Mouse (Mus musculus) embryonic fibroblast, embryonic 13.5 days (primary cell): ENCODE data around the gene Zbtb48. TPM values are rescaled to one million over a fixed set of nuclear protein-coding genes. Genes with fewer than 3 reads are reported as not detected.

ENCODE experiments used
- H3K27ac ChIP-seq: 2 replicates; pipeline ENCODE4 v1.5.1; 2012; ENCODE audit warnings: low read length, control low read depth, inconsistent platforms; ENCODE audit not compliant: insufficient read depth
- H3K4me1 ChIP-seq: 2 replicates; pipeline ENCODE4 v1.6.1; 2011; ENCODE audit warnings: low read length; ENCODE audit not compliant: control insufficient read depth, insufficient read depth
- H3K4me3 ChIP-seq: 2 replicates; pipeline ENCODE4 v1.5.1; 2011; ENCODE audit warnings: mild to moderate bottlenecking, control low read depth, low read length; ENCODE audit not compliant: insufficient read depth
- CTCF ChIP-seq: IDR thresholded peaks from 2 replicates; pipeline ENCODE4 v1.5.1; 2011; ENCODE audit warnings: mild to moderate bottlenecking, control low read depth, low read length, moderate library complexity, borderline replicate concordance; ENCODE audit not compliant: insufficient read depth
- POLR2A ChIP-seq: IDR thresholded peaks from 2 replicates; pipeline ENCODE4 v1.6.1; 2011; ENCODE audit warnings: low read depth, mild to moderate bottlenecking, control low read depth, low read length, moderate library complexity
- polyA plus RNA-seq: library from polyadenylated mRNA; stranded (reverse); fragments of >200 nt; gene quantifications from 2 replicates; pipeline ENCODE4 v1.2.4, GENCODE M21; 2011; ENCODE audit warnings: low read depth; ENCODE audit not compliant: missing spikeins, insufficient read length

Gene Zbtb48
- polyA plus RNA-seq, 1 experiment, result 7.5 TPM

DNA sequence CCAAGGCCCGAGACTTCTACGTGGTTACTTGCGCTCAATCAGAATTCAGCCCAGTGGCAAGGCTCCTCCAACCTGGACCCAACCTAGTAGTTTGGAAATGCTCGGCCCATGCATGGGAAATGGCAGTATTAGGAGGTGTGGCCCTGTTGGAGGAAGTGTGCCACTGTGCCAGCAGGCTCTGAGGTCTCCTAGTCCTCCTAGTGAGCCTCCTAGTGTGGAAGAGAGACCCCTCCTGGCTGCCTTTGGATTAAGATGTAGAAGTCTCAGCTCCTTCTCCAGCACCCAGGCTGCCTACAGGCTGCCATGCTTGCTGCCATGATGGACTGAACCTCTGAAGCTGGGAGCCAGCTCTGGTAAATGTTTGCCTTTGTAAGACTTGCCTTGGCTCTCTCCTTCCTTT, 2.5 kb upstream of the Zbtb48 start:
- no peaks in the 10 kb centered on the region; the same call in 1 of the 2 replicates for H3K4me1 ChIP-seq
- H3K27ac ChIP-seq, result no peak overlapping the region
- H3K4me3 ChIP-seq, result no peak overlapping the region
- TF ChIP-seq CTCF (no peak), POLR2A (no peak)

GRCm38 (mm10) chr4:152029087-152029486, 1.6 kb upstream of the Zbtb48 start:
- TF ChIP-seq POLR2A (no peak), CTCF (no peak)
- H3K27ac ChIP-seq, result no peak overlapping the region
- peaks cover 3% of the 10 kb centered on the region; the same call in 1 of the 2 replicates for H3K4me1 ChIP-seq
- H3K4me3 ChIP-seq, result no peak overlapping the region

DNA sequence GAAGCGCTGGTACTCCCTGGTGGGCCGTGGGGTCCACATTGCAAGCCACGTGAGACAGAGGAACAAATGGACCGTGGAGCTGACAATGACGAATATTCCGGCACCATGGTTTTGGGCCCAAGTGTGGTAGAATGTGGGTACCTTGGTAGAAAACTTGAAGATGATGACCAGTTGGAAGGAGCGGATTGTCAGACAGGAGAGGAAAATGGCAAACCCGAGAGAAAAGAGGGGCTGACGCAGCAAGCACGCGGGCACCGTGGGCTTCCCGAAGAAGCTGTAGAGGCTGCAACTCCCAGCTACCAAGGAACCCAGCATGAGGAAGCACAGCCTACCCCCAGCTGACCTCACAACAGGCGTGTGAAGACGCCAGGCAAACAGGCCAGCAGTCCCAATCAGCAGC, 985 bp upstream of the Zbtb48 start:
- Histone ChIP-seq H3K4me1 (peaks cover 3% of the 10 kb centered on the region; the same call in 1 of the 2 replicates), H3K27ac (no peak overlapping the region), H3K4me3 (no peak overlapping the region)
- no peak for TF ChIP-seq CTCF
- TF ChIP-seq POLR2A, result no peak

DNA sequence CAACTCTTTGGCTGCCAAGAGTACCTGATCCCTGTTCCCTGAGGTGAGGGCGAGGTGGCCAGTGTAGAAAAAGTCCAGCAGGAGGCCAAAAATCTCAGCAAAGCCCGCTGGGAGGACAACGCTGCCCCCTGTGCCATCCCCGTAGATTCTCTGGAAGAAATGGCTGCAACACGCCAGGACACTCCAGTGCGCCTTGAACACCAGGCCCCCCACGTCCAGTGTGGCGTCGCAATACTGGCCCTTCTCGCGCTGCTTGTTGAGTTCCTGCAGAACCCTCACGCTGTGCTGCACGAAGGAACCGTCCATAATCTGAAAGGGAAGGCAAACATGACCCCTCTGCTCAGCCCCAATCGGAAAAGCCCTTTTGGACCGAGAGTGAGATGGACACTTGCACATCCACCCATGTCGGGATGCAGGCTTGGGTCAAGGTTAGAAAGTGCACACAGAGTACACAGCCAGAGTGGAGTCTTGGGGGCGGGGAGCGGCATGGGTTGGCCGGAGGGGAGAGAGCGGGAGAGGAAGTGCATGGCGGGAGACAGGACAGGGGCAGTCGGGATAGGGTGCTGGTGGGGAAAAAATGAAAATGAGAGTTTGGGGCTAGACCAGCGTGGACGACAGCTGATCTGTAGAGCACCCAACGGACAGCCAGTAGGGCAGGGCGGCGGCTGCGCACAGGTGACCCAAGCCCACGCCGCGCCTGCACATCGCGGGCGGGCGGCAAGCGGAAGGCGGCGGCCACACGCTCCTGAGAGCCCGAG, 541 bp downstream of the Zbtb48 start:
- no peak overlapping the region for H3K27ac ChIP-seq
- H3K4me1 ChIP-seq, result peaks cover 3% of the 10 kb centered on the region; the same call in 1 of the 2 replicates
- peak overlapping the region; percentile 90 for H3K4me3 ChIP-seq
- TF ChIP-seq CTCF, result no peak
- TF ChIP-seq POLR2A, result no peak

- H3K4me3 ChIP-seq, result no peak overlapping the region
- peaks cover 3% of the 10 kb centered on the region; the same call in 1 of the 2 replicates for H3K4me1 ChIP-seq
- TF ChIP-seq POLR2A (no peak), CTCF (no peak)
- H3K27ac ChIP-seq, result no peak overlapping the region
Measured at GRCm38 (mm10) chr4:152024525-152024924, 2.9 kb downstream of the Zbtb48 start.

- H3K4me1 ChIP-seq, result peaks cover 6% of the 10 kb centered on the region
- H3K27ac ChIP-seq, result no peak overlapping the region
- no peak overlapping the region for H3K4me3 ChIP-seq
- TF ChIP-seq POLR2A, result no peak
- no peak for TF ChIP-seq CTCF
Measured at GRCm38 (mm10) chr4:152022506-152022905, 5.0 kb downstream of the Zbtb48 start.

DNA sequence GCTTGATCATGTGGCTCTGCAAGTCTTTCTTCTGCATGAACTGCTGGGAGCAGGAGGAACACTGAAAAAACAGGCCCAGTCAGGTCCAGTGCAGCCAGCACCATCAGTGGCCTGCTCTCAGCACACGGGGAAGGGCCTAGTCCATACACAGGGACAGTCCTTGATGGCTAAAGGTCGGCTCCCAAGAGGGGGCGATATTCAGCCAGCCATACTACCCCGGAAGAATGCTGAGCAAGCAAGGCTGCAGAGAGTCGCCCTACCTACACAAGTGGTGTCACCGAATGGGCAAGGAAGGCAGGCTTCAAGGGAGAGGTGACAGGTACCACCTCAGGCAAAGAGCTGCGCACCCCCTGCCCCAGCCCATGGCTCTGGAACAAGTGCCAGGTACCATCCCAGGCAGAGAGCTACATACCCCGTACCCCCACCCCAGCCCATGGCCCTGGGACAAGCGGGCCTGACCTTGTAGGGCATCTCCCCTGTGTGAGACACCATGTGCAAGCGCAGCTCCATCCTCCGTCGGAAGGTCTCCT, 5.8 kb downstream of the Zbtb48 start:
- TF ChIP-seq POLR2A (no peak), CTCF (no peak)
- H3K4me3 ChIP-seq, result no peak overlapping the region
- H3K4me1 ChIP-seq, result peaks cover 6% of the 10 kb centered on the region
- H3K27ac ChIP-seq, result no peak overlapping the region

DNA sequence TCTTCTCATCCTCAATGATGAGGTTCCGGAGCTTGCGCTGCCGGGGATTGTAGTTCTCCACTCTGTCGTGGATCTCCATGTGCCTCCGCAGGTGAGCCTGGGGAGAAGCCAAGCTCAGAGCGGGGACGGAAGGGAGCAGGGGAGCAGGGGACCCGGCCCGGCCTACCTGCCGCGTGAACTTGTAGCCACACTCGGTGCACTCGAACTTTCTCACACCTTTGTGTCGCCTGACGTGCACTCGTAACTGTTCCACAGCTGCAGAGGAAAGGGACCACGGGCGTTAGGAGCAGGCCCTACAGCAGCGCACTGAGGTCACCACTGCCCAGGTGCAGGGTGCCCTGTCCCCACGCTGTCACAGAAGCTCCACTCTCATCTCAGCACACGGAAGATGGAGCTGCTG, 7.4 kb downstream of the Zbtb48 start:
- H3K27ac ChIP-seq, result no peak overlapping the region
- H3K4me3 ChIP-seq, result no peak overlapping the region
- peaks cover 6% of the 10 kb centered on the region; the same call in 1 of the 2 replicates for H3K4me1 ChIP-seq
- TF ChIP-seq POLR2A, result no peak
- no peak for TF ChIP-seq CTCF

DNA sequence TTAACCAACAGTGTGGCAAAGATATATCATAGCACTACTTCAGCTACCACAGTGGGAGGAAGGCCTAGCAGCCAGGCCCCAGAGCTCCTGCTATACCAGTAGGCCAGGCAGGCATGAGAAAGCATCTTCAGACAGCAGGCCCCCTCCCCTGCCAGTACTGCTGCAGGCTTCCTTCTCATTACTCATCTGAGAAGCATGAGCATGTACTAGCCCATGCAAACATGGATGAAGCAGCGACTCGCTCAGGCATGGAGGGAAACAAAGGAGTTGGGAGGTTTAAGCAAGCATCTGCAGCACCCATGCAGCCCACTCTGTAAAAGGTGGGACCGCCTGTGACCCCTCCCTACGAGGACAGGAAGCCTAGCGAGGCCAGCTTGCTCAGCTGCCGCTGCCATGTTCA, 8.4 kb downstream of the Zbtb48 start:
- Histone ChIP-seq H3K27ac (peak overlapping the region; percentile 21; the same call in 1 of the 2 replicates), H3K4me3 (no peak overlapping the region), H3K4me1 (peaks cover 3% of the 10 kb centered on the region; the same call in 1 of the 2 replicates)
- TF ChIP-seq CTCF, result no peak
- no peak for TF ChIP-seq POLR2A
